Comparison of ENCODE assay signal across 8 mouse cellular contexts in the genomic region with DNA sequence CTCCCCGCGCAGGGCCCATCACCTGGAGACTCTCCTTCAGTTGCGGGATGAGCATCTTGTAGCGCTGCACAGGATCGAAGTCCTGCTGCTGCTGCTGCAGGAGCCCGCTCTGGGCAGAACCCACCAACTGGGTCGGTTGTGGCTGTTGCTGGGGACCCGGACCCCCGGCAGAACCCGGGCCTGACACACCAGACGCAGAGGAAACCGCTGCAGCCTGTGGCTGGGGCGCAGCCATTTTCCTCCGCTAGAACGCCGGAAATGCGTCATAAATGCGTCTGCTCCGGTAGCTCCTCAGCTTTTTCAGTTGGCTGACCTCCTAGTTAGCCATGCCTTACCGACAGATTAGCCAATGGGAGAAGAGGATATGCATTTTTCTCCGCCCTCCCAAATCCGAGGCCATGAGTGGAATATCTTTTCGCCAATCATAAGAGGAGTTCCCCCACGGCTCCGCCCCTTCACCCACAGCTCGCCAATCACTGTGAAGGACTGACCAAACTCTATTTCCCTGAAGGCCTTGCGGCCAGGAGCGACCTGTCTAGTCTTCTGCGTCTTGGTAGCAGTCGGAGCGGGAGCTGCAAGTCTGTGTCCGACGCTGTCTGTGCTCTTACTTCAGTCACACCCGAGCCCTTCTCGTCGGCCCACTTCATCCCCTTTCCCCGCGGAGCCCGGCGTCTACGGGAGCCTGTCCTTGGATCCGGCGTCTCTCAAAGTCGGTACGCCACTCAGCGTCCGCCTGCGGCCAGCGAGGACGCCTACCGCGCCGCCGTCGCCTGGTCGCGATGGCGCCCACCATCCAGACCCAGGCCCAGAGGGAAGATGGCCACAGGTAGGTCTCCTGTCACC. TPM values are rescaled to one million over a fixed set of nuclear protein-coding genes. Genes with fewer than 3 reads are reported as not detected.
DNase-seq lines count a peak whose midpoint lies in the region; ATAC-seq lines count a peak whose summit lies in the region.

A gene (minus strand): TSS at position 280 of the 843 bp plus-strand sequence.
A gene (plus strand): TSS at position 523 of the 843 bp plus-strand sequence.

- peak; percentile 99 for ATAC-seq in hindbrain, embryonic 11.5 days (ENCODE audit: low FRiP score)

- peak; percentile 100 for DNase-seq in Muller cell, postnatal 12 days (ENCODE audit: inconsistent ontology term)
- peak; percentile 99 for DNase-seq in cerebellum, adult 9-11 months
- peak; percentile 98 to 99 for DNase-seq in frontal cortex, adult 2 months (ENCODE audit: extremely low spot score in 1 of 2, low spot score in 1 of 2)
- DNase-seq in hindbrain, embryonic 11.5 days (ENCODE audit: low spot score): peak; percentile 94
- peak; percentile 91 to 95 for DNase-seq in layer of hippocampus, postnatal 10 days (ENCODE audit: low spot score in 2 of 2)
- DNase-seq in lung, postnatal 10 days: peak; percentile 99
- peak; percentile 92 for DNase-seq in ovary, postnatal 36 days (ENCODE audit: low spot score)
- peak; percentile 93 for DNase-seq in thymus, postnatal 25 days

- peaks cover 9% of the 10 kb centered on the region for H3K36me3 ChIP-seq in hindbrain, embryonic 11.5 days (ENCODE audit: control insufficient read depth, insufficient read depth, low read length)

- H3K4me3 ChIP-seq in hindbrain, embryonic 11.5 days (ENCODE audit: low read depth, low read length): peak within 1 kb of the TSS; percentile 91

- H3K4me2 ChIP-seq in hindbrain, embryonic 11.5 days (replicated peaks; ENCODE audit: low read depth, low read length): peak within 1 kb of the TSS; percentile 82

- H3K27ac ChIP-seq in hindbrain, embryonic 11.5 days (ENCODE audit: low read depth, low read length): no peak within 1 kb of the TSS

- no peaks in the 10 kb centered on the region for H3K27me3 ChIP-seq in hindbrain, embryonic 11.5 days (ENCODE audit: control insufficient read depth, insufficient read depth, low read length)

- H3K4me1 ChIP-seq in hindbrain, embryonic 11.5 days (replicated peaks; ENCODE audit: control insufficient read depth, insufficient read depth, low read length): no peaks in the 10 kb centered on the region; the same call in 1 of the 2 replicates

- peak within 1 kb of the TSS; percentile 83 for H3K9ac ChIP-seq in hindbrain, embryonic 11.5 days (ENCODE audit: low read depth, low read length)

- no peaks in the 10 kb centered on the region for H3K9me3 ChIP-seq in hindbrain, embryonic 11.5 days (ENCODE audit: control insufficient read depth, low read length)

- WGBS in hindbrain, embryonic 11.5 days: under 1% methylated on average over 58 of the region's 58 CpGs

RNA-seq across cellular contexts. Expression of the first gene that starts in this region (rescaled TPM):
- polyA plus RNA-seq in frontal cortex, adult 2 months (2012; rRNA removed): 32.8 and 39.2 TPM in 2 replicates
- polyA plus RNA-seq in hindbrain, embryonic 11.5 days (2014; fragmentation: Nextera tagmentation; extraction: Ambion mirVana): 47.6 and 49.7 TPM in 2 replicates
- 10 to 100 TPM; 20.5 to 20.9 TPM for total RNA-seq in layer of hippocampus, postnatal 10 days (2021)

RNA-seq across cellular contexts. Expression of the second gene that starts in this region (rescaled TPM):
- polyA plus RNA-seq in frontal cortex, adult 2 months (2012; rRNA removed): 149 and 182 TPM in 2 replicates
- polyA plus RNA-seq in hindbrain, embryonic 11.5 days (2014; fragmentation: Nextera tagmentation; extraction: Ambion mirVana): 77.6 and 79.9 TPM in 2 replicates
- 10 to 100 TPM; 73.3 to 93.0 TPM for total RNA-seq in layer of hippocampus, postnatal 10 days (2021)
